Mouse (Mus musculus) lung, embryonic 16.5 days (tissue): ENCODE data around the gene Mrs2. TPM values are rescaled to one million over a fixed set of nuclear protein-coding genes. Genes with fewer than 3 reads are reported as not detected.

Experiments
- ATAC-seq: fragments of 200-750 bp; cut with Nextera tagmentation; 2 replicates; pipeline ENCODE4 v1.8.0; 2017; ENCODE audit warnings: low read depth, mild to moderate bottlenecking, moderate library complexity
- H3K27ac ChIP-seq: fragments of 300-500 bp; sonication (generic); 2 replicates; pipeline ENCODE4 v1.5.1; 2014; ENCODE audit warnings: mild to moderate bottlenecking, control low read depth, low read length
- H3K27me3 ChIP-seq: fragments of 300-500 bp; sonication (generic); 2 replicates; pipeline ENCODE4 v1.6.1; 2014; ENCODE audit warnings: low read depth, low read length, mixed read lengths; ENCODE audit not compliant: control insufficient read depth, insufficient read depth
- H3K36me3 ChIP-seq: fragments of 300-500 bp; sonication (generic); 2 replicates; pipeline ENCODE4 v1.6.1; 2014; ENCODE audit warnings: low read length; ENCODE audit not compliant: control insufficient read depth, insufficient read depth
- H3K4me1 ChIP-seq: fragments of 300-500 bp; sonication (generic); replicated peaks from 2 replicates; pipeline ENCODE4 v1.6.1; 2014; ENCODE audit warnings: low read length, mixed read lengths; ENCODE audit not compliant: control insufficient read depth, insufficient read depth
- H3K4me2 ChIP-seq: fragments of 300-500 bp; sonication (generic); 2 replicates; pipeline ENCODE4 v1.6.1; 2014; ENCODE audit warnings: low read depth, low read length, control low read depth
- H3K4me3 ChIP-seq: fragments of 300-500 bp; sonication (generic); 2 replicates; pipeline ENCODE4 v1.5.1; 2014; ENCODE audit warnings: mild to moderate bottlenecking, low read length, control low read depth
- H3K9ac ChIP-seq: fragments of 300-500 bp; sonication (generic); 2 replicates; pipeline ENCODE4 v1.6.1; 2014; ENCODE audit warnings: low read length, control low read depth
- H3K9me3 ChIP-seq: fragments of 300-500 bp; sonication (generic); 2 replicates; pipeline ENCODE4 v1.6.1; 2016; ENCODE audit warnings: low read length; ENCODE audit not compliant: control insufficient read depth
- WGBS: fragments of 180-500 bp; shearing (Covaris S2); extraction: QIAGEN DNeasy Blood & Tissue Kit; methylation state at CpG from one replicate; pipeline ENCODE4 v1.1.7; 2014; 5-methylcytosine and 5-hydroxymethylcytosine counted together
- polyA plus RNA-seq: library from polyadenylated mRNA; unstranded; fragments of >200 nt; fragmentation: Nextera tagmentation; extraction: Ambion mirVana; gene quantifications from 2 replicates; pipeline ENCODE4 v1.2.1, GENCODE M21; 2015

Gene Mrs2
- polyA plus RNA-seq, 1 experiment from 2014 or later, result 14.3 TPM

DNA sequence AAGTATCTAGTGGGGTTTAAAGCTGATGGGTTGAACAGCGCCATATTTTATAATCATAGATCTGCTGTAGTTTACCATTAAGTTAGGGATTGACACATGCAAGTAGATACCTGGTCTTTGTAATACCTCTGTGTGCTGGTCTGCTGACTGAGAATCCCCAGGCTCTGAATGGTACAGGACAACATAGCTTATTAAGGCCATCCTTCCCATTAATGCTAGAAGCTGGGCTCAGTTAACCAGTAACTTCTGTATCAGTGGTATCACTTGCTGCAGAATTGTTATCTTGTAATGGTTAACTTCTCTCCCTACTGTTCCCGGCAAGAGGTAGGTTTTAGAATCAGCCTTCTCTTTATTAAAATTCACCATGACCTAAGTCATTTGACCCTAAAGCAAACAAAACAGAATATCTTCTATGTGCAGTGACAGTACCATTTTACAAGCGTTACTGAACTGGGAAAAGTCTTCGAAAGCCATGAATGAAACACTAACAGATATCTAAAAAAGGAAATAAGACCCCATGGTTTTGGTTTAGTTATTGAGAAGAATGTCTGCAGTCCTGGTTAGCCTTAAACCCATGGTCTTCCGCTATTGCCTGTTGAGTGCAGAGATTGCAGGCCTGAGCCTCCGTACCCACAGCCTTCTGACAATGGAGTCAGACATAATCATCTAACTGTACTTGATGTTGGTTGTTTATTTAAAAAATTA, 6.4 kb upstream of the Mrs2 start:
- no peak overlapping the region for H3K9ac ChIP-seq
- no peak for ATAC-seq
- no peaks in the 10 kb centered on the region for H3K27me3 ChIP-seq
- no peaks in the 10 kb centered on the region for H3K9me3 ChIP-seq
- H3K27ac ChIP-seq, result no peak overlapping the region
- H3K4me1 ChIP-seq, result no peaks in the 10 kb centered on the region
- WGBS, result 82% methylated on average over 6 of the region's 6 CpGs
- no peaks in the 10 kb centered on the region for H3K36me3 ChIP-seq
- H3K4me3 ChIP-seq, result no peak overlapping the region
- no peak overlapping the region for H3K4me2 ChIP-seq

- no peaks in the 10 kb centered on the region for H3K9me3 ChIP-seq
- no peaks in the 10 kb centered on the region for H3K36me3 ChIP-seq
- no peak overlapping the region for H3K4me2 ChIP-seq
- peaks cover 6% of the 10 kb centered on the region; the same call in 1 of the 2 replicates for H3K4me1 ChIP-seq
- H3K27ac ChIP-seq, result no peak overlapping the region
- no peak for ATAC-seq
- H3K27me3 ChIP-seq, result no peaks in the 10 kb centered on the region
- H3K4me3 ChIP-seq, result no peak overlapping the region
- H3K9ac ChIP-seq, result no peak overlapping the region
- WGBS, result 11% methylated on average over 2 of the region's 2 CpGs
Measured at GRCm38 (mm10) chr13:25024655-25025054, 4.5 kb upstream of the Mrs2 start.

DNA sequence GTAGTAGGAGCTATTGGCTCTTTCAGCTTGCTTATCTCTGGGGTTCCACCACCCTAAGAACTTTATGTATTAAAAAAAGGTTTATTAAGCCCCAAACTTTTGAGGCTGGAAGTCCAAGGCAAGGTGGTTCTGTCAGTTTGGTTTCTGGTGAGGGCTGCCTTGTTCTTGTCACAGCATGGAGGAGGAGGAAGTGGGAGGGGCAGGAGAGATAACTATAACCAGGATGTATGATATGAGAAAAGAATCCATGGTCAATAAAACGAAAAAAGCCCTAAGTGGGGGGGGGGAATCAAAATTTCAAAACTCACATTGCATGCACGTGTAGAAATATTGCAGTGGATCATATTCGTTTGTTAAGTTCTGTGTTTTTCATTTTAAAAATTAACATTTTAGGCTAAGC, 3.0 kb upstream of the Mrs2 start:
- Histone ChIP-seq H3K4me1 (peaks cover 18% of the 10 kb centered on the region), H3K4me3 (no peak overlapping the region), H3K4me2 (no peak overlapping the region), H3K9ac (no peak overlapping the region), H3K9me3 (no peaks in the 10 kb centered on the region), H3K36me3 (no peaks in the 10 kb centered on the region), H3K27ac (no peak overlapping the region), H3K27me3 (no peaks in the 10 kb centered on the region)
- ATAC-seq, result no peak
- 69% methylated on average over 3 of the region's 3 CpGs for WGBS

GRCm38 (mm10) chr13:25022386-25022785, 2.2 kb upstream of the Mrs2 start:
- no peak for ATAC-seq
- Histone ChIP-seq H3K4me2 (no peak overlapping the region), H3K4me1 (peaks cover 18% of the 10 kb centered on the region), H3K9ac (no peak overlapping the region), H3K36me3 (no peaks in the 10 kb centered on the region), H3K27ac (no peak overlapping the region), H3K4me3 (no peak overlapping the region), H3K27me3 (no peaks in the 10 kb centered on the region), H3K9me3 (no peaks in the 10 kb centered on the region)
- WGBS, result 70% methylated on average over 4 of the region's 4 CpGs

DNA sequence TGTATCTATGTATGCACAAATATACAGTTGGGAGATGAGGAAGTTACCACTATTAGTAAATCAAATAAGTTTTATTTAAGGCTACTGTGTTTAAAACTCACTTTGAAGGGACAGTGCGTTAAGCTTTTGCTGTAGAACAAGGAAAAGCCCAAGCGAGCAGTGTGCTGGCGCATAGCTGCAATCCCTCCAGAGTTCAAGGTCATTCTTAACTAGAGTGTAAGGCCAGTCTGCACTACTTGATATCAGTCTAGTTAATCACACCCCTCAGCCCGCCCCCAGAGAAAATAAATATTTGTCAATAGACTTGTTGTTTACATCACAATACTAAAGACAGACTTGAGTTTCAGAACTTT, 337 bp upstream of the Mrs2 start:
- 30% methylated on average over 4 of the region's 4 CpGs for WGBS

DNA sequence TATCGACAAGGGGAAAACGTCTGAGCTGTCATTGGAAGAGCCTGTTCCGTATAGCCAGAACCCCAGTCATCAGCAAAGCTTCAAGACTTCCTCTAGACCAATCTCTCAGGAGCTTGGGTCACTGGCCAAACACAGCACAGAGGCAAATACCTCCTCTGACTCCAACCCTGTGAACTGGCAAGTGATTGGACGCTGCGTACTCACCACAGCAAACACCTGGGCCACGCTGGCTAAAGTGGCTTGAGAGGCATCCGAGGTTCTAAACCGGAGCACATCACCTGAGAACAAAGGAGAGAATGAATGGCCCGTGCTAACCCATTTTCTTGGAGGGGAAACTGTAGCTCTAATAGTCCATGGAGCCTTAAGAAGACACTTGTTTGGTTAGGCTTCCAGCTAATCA, 1.9 kb downstream of the Mrs2 start:
- ATAC-seq, result no peak
- Histone ChIP-seq H3K4me1 (peaks cover 18% of the 10 kb centered on the region), H3K27ac (no peak overlapping the region), H3K4me3 (no peak overlapping the region), H3K9me3 (no peaks in the 10 kb centered on the region), H3K36me3 (no peaks in the 10 kb centered on the region), H3K4me2 (peak overlapping the region; percentile 89; the same call in 1 of the 2 replicates), H3K9ac (0 out of 2 replicates have a peak overlapping the region, but pooled peaks have one; percentile 14), H3K27me3 (no peaks in the 10 kb centered on the region)
- 75% methylated on average over 9 of the region's 9 CpGs for WGBS

More for the DNA sequence above, 337 bp upstream of the Mrs2 start:
- no peaks in the 10 kb centered on the region for H3K9me3 ChIP-seq
- H3K4me1 ChIP-seq, result peaks cover 18% of the 10 kb centered on the region
- ATAC-seq, result no peak
- peak overlapping the region; percentile 93 for H3K4me3 ChIP-seq
- H3K36me3 ChIP-seq, result no peaks in the 10 kb centered on the region
- peak overlapping the region; percentile 93 for H3K9ac ChIP-seq
- peak overlapping the region; percentile 89 for H3K4me2 ChIP-seq
- no peaks in the 10 kb centered on the region for H3K27me3 ChIP-seq
- H3K27ac ChIP-seq, result peak overlapping the region; percentile 70

DNA sequence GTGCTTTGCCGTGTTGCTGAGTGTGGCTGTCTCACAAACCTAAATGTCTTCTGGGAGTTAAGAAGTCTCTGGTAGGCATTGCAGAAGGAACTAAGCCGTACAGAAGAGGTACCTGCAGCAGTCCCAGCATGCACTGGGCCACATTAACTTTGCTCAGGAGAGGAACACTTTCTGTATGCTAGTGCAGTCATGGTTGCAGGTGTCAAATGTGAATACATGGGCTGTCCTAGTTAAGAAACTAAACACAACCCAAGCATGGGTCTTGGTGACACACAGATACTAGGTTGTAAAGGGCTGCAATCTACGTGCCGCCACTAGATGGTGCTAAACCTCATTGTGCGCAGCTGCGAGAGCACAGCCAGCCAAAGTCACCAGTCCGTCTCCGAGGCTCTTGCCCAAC, 13.1 kb downstream of the Mrs2 start:
- Histone ChIP-seq H3K27me3 (no peaks in the 10 kb centered on the region), H3K9me3 (no peaks in the 10 kb centered on the region; the same call in 1 of the 2 replicates), H3K4me3 (no peak overlapping the region), H3K27ac (no peak overlapping the region), H3K9ac (no peak overlapping the region), H3K4me2 (no peak overlapping the region), H3K36me3 (peaks cover 17% of the 10 kb centered on the region), H3K4me1 (no peaks in the 10 kb centered on the region)
- 77% methylated on average over 6 of the region's 8 CpGs for WGBS
- ATAC-seq, result no peak

DNA sequence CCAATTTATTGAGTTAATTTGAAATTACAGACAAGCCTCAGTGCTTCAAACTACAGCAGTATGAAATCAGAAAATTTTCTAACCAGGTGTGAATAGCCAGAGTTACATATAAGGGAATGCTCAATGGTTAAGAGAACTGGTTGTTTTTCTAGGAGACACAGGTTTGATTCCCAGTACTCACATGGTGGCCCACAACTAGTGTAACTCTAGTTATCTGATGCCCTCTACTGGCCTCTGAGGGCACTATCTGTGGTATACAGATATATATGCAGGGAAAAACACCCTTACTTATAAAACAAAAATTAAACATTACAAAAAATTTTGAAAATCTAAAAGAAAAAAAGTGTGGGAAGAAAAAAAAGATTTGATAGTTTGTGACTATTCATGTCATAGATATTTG, 17.2 kb downstream of the Mrs2 start:
- no peak for ATAC-seq
- H3K27me3 ChIP-seq, result no peaks in the 10 kb centered on the region
- H3K4me3 ChIP-seq, result no peak overlapping the region
- no peak overlapping the region for H3K27ac ChIP-seq
- H3K9me3 ChIP-seq, result no peaks in the 10 kb centered on the region; the same call in 1 of the 2 replicates
- no peak overlapping the region for H3K4me2 ChIP-seq
- H3K9ac ChIP-seq, result no peak overlapping the region
- peaks cover 36% of the 10 kb centered on the region for H3K36me3 ChIP-seq
- no peaks in the 10 kb centered on the region for H3K4me1 ChIP-seq

- H3K36me3 ChIP-seq, result peaks cover 49% of the 10 kb centered on the region
- ATAC-seq, result no peak
- WGBS, result 75% methylated on average over 2 of the region's 2 CpGs
Measured at GRCm38 (mm10) chr13:24999538-24999937, 20.6 kb downstream of the Mrs2 start.

More at GRCm38 (mm10) chr13:24999538-24999937, 20.6 kb downstream of the Mrs2 start:
- H3K4me3 ChIP-seq, result no peak overlapping the region
- no peaks in the 10 kb centered on the region for H3K27me3 ChIP-seq
- no peak overlapping the region for H3K4me2 ChIP-seq
- no peak overlapping the region for H3K27ac ChIP-seq
- H3K4me1 ChIP-seq, result no peaks in the 10 kb centered on the region
- H3K9me3 ChIP-seq, result no peaks in the 10 kb centered on the region
- no peak overlapping the region for H3K9ac ChIP-seq
